Mouse (Mus musculus) embryonic facial prominence, embryonic 14.5 days (tissue): Measurements from ENCODE around the gene Idi1. TPM values are rescaled to one million over a fixed set of nuclear protein-coding genes. Genes with fewer than 3 reads are reported as not detected.
"Not testable (repeated sequence)": the region's sequence is repeated elsewhere in the genome, so short reads cannot be mapped to it uniquely, and the experiment has no call there.

ENCODE experiments used
- ATAC-seq: fragments of 200-750 bp; cut with Nextera tagmentation; 2 replicates; pipeline ENCODE4 v1.8.0; 2017; ENCODE audit warnings: low read depth, moderate number of reproducible peaks, moderate TSS enrichment
- DNase-seq: peaks from one replicate; pipeline ENCODE4 v3.0.0-alpha.2; 2015; ENCODE audit warnings: low spot score
- H3K27ac ChIP-seq: fragments of 300-500 bp; sonication (generic); replicated peaks from 2 replicates; pipeline ENCODE4 v1.5.1; 2014; ENCODE audit warnings: low read depth, mild to moderate bottlenecking, low read length, moderate library complexity
- H3K27me3 ChIP-seq: fragments of 300-500 bp; sonication (generic); replicated peaks from 2 replicates; pipeline ENCODE4 v1.6.1; 2014; ENCODE audit warnings: low read length; ENCODE audit not compliant: control insufficient read depth, insufficient read depth
- H3K36me3 ChIP-seq: fragments of 300-500 bp; sonication (generic); 2 replicates; pipeline ENCODE4 v1.6.1; 2014; ENCODE audit warnings: low read length, mixed read lengths; ENCODE audit not compliant: control insufficient read depth, insufficient read depth
- H3K4me1 ChIP-seq: fragments of 300-500 bp; sonication (generic); 2 replicates; pipeline ENCODE4 v1.6.1; 2014; ENCODE audit warnings: antibody characterized with exemption, low read length; ENCODE audit not compliant: control insufficient read depth, insufficient read depth
- H3K4me2 ChIP-seq: fragments of 300-500 bp; sonication (generic); 2 replicates; pipeline ENCODE4 v1.6.1; 2014; ENCODE audit warnings: low read depth, mild to moderate bottlenecking, low read length, moderate library complexity, mixed read lengths
- H3K4me3 ChIP-seq: fragments of 300-500 bp; sonication (generic); 2 replicates; pipeline ENCODE4 v1.5.1; 2014; ENCODE audit warnings: low read depth, mild to moderate bottlenecking, low read length
- H3K9ac ChIP-seq: fragments of 300-500 bp; sonication (generic); 2 replicates; pipeline ENCODE4 v1.6.1; 2014; ENCODE audit warnings: low read depth, mild to moderate bottlenecking, low read length, moderate library complexity, mixed read lengths
- H3K9me3 ChIP-seq: fragments of 300-500 bp; sonication (generic); 2 replicates; pipeline ENCODE4 v1.6.1; 2016; ENCODE audit warnings: low read length; ENCODE audit not compliant: control insufficient read depth
- WGBS: fragments of 180-500 bp; shearing (Covaris S2); extraction: QIAGEN DNeasy Blood & Tissue Kit; methylation state at CpG from one replicate; pipeline ENCODE4 v1.1.7; 2014; 5-methylcytosine and 5-hydroxymethylcytosine counted together
- polyA plus RNA-seq: library from polyadenylated mRNA; unstranded; fragments of >200 nt; fragmentation: Nextera tagmentation; extraction: Ambion mirVana; gene quantifications from 2 replicates; pipeline ENCODE4 v1.2.1, GENCODE M21; 2014

The Idi1 gene
- 53.8 and 59.8 TPM in 2 replicates for polyA plus RNA-seq

DNA sequence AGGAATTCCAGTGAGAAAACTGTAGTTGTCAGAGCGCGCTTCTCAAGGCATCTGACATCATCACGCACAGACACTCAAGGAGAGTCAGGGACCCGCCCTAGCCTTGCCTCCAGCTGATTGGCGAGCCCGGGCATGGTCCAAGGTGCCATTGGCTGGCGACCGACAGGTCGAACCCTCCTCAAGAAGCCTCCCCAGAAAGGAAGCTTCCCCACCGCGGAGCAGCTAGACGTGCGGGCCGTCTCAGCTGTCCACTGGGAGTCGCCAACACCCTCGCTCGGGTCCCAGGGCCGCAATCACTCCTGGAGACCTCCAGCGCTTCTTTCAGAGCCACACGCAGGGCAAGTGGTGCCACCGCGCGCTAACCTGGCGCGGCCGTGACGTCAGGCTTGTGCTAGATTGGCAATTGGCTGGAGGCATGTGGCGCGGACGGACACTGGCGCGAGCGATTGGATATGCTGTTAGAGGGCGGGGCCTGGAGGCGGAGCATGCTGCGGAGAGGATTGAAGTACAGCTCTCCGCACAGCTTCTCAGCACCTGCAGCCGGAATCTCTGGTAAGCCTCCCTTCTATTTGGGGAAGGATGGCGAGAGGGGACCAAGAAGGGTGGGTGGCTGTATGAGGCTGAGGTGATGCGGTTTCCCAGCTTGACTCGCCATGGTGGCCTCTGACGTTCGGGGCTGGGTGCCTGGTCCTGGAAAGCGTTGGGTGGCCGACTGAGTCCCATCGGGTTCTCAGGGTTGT, at the start of gene Idi1:
Gene Idi1, plus strand, starts transcription at position 57 of the 740 bp plus-strand sequence.
- Histone ChIP-seq H3K9ac (peak within 1 kb of the TSS; percentile 65), H3K9me3 (no peaks in the 10 kb centered on the region), H3K4me3 (peak within 1 kb of the TSS; percentile 55), H3K36me3 (peaks cover 21% of the 10 kb centered on the region), H3K27ac (peak within 1 kb of the TSS; percentile 80), H3K4me2 (peak within 1 kb of the TSS; percentile 61), H3K4me1 (peaks cover 4% of the 10 kb centered on the region; the same call in 1 of the 2 replicates), H3K27me3 (no peaks in the 10 kb centered on the region)
- DNase-seq = peak; percentile 99
- peak; percentile 99 for ATAC-seq
- under 1% methylated on average over 46 of the region's 46 CpGs for WGBS

DNA sequence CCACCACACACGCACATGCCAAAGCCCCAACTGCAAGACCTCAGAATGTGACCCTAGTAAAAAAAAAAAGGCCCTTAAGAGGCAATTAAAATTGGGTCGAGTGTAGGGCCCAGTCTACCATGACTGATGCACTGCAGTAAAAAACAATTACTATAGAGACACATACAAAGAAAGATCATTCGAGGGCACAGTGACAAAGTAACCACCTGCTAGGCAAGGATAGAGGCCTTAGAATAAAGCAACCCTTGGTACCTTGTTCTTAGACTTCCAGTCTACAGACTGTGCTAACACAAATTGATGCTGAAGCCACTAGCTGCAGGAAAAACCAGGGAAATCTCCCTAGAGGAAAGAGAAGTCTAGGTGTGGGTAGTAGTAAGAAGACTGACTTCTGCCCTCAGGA, 46.9 kb upstream of the Idi1 start:
- no peaks in the 10 kb centered on the region for H3K27me3 ChIP-seq
- WGBS = 74% methylated on average over 3 of the region's 3 CpGs
- no peak overlapping the region for H3K4me2 ChIP-seq
- H3K36me3 ChIP-seq = peaks cover 91% of the 10 kb centered on the region
- ATAC-seq = no peak
- H3K4me3 ChIP-seq = no peak overlapping the region
- H3K4me1 ChIP-seq = no peaks in the 10 kb centered on the region
- no peak overlapping the region for H3K27ac ChIP-seq
- no peak for DNase-seq
- no peaks in the 10 kb centered on the region for H3K9me3 ChIP-seq
- H3K9ac ChIP-seq = no peak overlapping the region

DNA sequence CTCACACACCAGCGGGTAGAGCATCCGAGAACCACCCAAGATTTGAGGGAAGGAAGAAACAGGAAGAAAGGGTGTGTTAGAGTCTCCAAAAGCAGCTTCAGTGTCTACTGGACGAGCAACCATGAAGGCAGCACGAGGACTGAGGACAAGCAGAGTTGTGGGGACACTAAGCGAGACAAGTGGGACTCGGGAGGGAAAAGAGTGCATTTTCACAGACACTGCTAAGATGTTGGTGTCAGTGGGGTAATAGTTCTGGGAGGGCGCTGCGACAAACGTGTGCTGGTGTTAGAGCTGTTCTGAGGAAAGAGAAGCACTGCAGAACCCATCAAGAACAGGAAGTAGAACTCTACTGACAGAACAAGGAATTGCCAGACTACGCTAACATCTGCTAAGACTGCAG, 46.2 kb upstream of the Idi1 start:
- H3K9me3 ChIP-seq = no peaks in the 10 kb centered on the region
- H3K4me3 ChIP-seq = no peak overlapping the region
- no peak overlapping the region for H3K9ac ChIP-seq
- H3K27me3 ChIP-seq = no peaks in the 10 kb centered on the region
- WGBS = 90% methylated on average over 10 of the region's 10 CpGs
- no peak for DNase-seq
- no peak overlapping the region for H3K27ac ChIP-seq
- no peaks in the 10 kb centered on the region for H3K4me1 ChIP-seq
- no peak overlapping the region for H3K4me2 ChIP-seq
- peaks cover 84% of the 10 kb centered on the region for H3K36me3 ChIP-seq
- no peak for ATAC-seq

GRCm38 (mm10) chr13:8839937-8840336, 45.4 kb upstream of the Idi1 start:
- DNase-seq (peak; percentile 15), ATAC-seq (no peak)
- 90% methylated on average over 6 of the region's 6 CpGs for WGBS
- Histone ChIP-seq H3K27ac (no peak overlapping the region; the same call in 1 of the 2 replicates), H3K4me1 (no peaks in the 10 kb centered on the region), H3K36me3 (peaks cover 79% of the 10 kb centered on the region), H3K9ac (no peak overlapping the region), H3K27me3 (no peaks in the 10 kb centered on the region), H3K9me3 (no peaks in the 10 kb centered on the region), H3K4me2 (no peak overlapping the region), H3K4me3 (no peak overlapping the region)

DNA sequence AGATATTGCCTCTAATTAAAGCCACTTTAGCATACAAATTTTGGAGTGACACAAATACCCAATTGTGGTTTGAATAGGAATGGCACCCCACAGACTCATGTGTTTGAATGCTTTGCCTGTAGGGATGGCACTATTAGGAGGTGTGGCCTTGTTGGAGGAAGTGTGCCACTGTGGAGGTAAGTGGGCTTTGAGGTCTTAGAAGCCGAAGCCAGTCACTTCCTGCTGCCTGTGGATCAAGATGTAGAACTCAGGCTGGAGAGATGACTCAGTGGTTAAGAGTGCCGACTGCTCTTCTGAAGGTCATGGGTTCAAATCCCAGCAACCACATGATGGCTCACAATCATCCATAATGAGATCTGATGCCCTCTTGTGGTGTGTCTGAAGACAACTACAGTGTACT, 44.4 kb upstream of the Idi1 start:
- DNase-seq (no peak), ATAC-seq (no peak)
- Histone ChIP-seq H3K9me3 (no peaks in the 10 kb centered on the region), H3K27ac (no peak overlapping the region), H3K36me3 (peaks cover 76% of the 10 kb centered on the region), H3K9ac (no peak overlapping the region), H3K27me3 (no peaks in the 10 kb centered on the region), H3K4me3 (no peak overlapping the region), H3K4me2 (no peak overlapping the region), H3K4me1 (no peaks in the 10 kb centered on the region)
- WGBS = 83% methylated on average over 2 of the region's 2 CpGs

- H3K4me1 ChIP-seq, H3K4me2 ChIP-seq, ATAC-seq, H3K9ac ChIP-seq, DNase-seq, H3K27ac ChIP-seq, H3K4me3 ChIP-seq, H3K27me3 ChIP-seq, H3K9me3 ChIP-seq: not testable (repeated sequence)
- H3K36me3 ChIP-seq = peaks cover 74% of the 10 kb centered on the region
- WGBS = 92% methylated on average over 7 of the region's 7 CpGs
Measured at GRCm38 (mm10) chr13:8841846-8842245, 43.5 kb upstream of the Idi1 start.

DNA sequence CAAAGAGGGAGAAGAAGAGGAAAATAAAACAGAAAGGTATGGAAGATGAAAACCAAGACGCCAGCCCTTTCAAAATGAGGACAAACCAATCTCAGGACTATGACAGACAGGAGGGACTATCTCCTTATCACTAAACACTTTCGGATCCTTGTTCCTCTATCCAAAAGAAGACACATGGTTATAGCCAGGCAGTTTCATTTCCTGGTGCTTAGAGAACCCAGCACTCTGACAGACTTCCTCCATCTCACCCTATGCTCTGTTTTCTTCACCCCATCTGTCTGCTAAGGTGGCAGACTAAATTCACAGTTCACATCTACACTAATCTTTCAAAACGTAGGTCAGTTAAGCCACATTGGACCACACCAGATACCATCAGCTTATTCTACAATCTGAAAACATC, 43.0 kb upstream of the Idi1 start:
- no peak overlapping the region for H3K4me2 ChIP-seq
- no peak overlapping the region for H3K4me3 ChIP-seq
- H3K9me3 ChIP-seq = no peaks in the 10 kb centered on the region
- H3K27me3 ChIP-seq = no peaks in the 10 kb centered on the region
- peaks cover 78% of the 10 kb centered on the region for H3K36me3 ChIP-seq
- no peak overlapping the region for H3K27ac ChIP-seq
- 97% methylated on average over 3 of the region's 3 CpGs for WGBS
- no peak overlapping the region for H3K9ac ChIP-seq
- DNase-seq (no peak), ATAC-seq (no peak)
- no peaks in the 10 kb centered on the region for H3K4me1 ChIP-seq

DNA sequence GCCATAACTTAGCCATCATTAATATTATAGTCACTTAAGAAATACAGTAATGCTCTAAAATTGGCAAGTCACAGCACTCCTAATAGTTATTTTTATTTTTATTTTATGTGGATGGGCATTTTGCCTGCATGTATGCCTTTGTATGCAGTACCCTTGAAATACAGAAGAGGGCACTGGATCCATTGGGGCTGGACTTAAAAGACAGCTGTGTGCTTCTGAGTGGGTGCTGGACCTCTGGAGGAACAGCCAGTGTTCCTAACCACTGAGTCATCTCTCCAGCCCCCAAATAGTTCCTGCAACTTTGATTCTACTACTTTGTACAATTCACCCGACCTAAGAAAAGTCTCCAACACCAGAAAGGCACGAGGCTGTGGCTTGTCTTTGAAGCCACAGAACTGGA, 37.6 kb upstream of the Idi1 start:
- H3K4me3 ChIP-seq = no peak overlapping the region
- H3K9me3 ChIP-seq = no peaks in the 10 kb centered on the region
- 49% methylated on average over 2 of the region's 2 CpGs for WGBS
- DNase-seq = peak; percentile 18
- no peak overlapping the region for H3K9ac ChIP-seq
- H3K4me2 ChIP-seq = no peak overlapping the region
- no peak for ATAC-seq
- no peak overlapping the region for H3K27ac ChIP-seq
- no peaks in the 10 kb centered on the region for H3K27me3 ChIP-seq
- no peaks in the 10 kb centered on the region for H3K4me1 ChIP-seq
- H3K36me3 ChIP-seq = peaks cover 53% of the 10 kb centered on the region

GRCm38 (mm10) chr13:8849311-8849710, 36.0 kb upstream of the Idi1 start:
- Histone ChIP-seq H3K27me3 (no peaks in the 10 kb centered on the region), H3K9ac (no peak overlapping the region), H3K27ac (no peak overlapping the region), H3K4me3 (no peak overlapping the region), H3K4me2 (no peak overlapping the region), H3K4me1 (no peaks in the 10 kb centered on the region), H3K36me3 (peaks cover 58% of the 10 kb centered on the region), H3K9me3 (no peaks in the 10 kb centered on the region)
- no peak for ATAC-seq
- 85% methylated on average over 1 of the region's 1 CpGs for WGBS
- DNase-seq = no peak
